ENCODE assay signal across 11 mouse cellular contexts in the genomic region with DNA sequence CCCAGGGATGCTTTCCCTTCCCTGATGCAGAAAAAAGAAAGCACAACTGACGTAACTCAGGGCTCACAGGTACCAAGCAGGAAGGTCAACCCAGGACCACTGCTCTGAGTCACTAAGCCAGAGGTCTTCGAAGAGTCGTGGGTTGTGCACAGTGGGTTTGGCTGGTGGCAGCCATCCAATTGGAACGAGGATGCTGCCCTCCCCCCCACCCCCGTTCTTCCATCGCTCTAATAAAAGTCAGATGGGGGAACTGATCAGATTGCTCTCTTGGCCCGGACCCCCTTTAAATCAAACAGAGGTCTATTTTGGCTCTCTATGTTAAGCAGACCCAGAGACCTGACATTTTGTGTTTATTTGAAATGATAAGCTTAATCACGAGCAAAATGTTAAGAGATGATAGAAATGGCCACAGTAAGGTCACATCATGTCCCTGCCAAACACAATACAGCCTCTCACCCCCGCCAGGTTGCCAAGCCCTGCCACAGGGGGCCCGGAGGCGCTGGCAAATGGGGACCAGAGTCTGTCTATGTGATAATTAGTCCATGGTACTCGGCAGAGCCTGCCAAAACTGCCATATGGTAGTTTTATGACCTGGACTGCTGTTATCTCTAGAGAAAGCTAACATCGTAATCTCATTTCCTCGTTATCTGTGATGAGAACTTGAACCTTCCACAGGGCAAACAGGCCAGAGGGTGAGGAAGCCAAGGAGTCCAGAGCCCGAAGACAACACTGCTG.
DNase-seq lines count a peak whose midpoint lies in the region; ATAC-seq and TF ChIP-seq lines count a peak whose summit lies in the region.
"Had no signal": no experiment of that assay in that cellular context is flagged by ENCODE, and none has a peak within 500 bp of the region (broad histone marks: within the 10 kb centered on the region; RNA-seq: fewer than 3 reads in every experiment).

No protein-coding gene starts in this region.

- H3K4me1 ChIP-seq in liver, postnatal 0 days (ENCODE audit: insufficient read depth) = 0 out of 2 replicates have a peak, but pooled peaks cover 2% of the 10 kb centered on the region
- H3K4me1 ChIP-seq: megakaryocyte, embryonic 14.5 days had no signal

- no peak overlapping the region for H3K4me2 ChIP-seq in liver, postnatal 0 days (ENCODE audit: low read depth, low read length)

- H3K27ac ChIP-seq in liver, postnatal 0 days (ENCODE audit: low read depth) = no peak overlapping the region
- H3K27ac ChIP-seq: stomach, postnatal 0 days had no signal

- intact Hi-C loops in left cerebral cortex, postnatal 4 days (cut with DNase I) = no loop called here

- no peaks in the 10 kb centered on the region for H3K27me3 ChIP-seq in liver, postnatal 0 days (ENCODE audit: insufficient read depth, low read length)
- H3K27me3 ChIP-seq: megakaryocyte, embryonic 14.5 days had no signal

- TF ChIP-seq EP300 in liver, postnatal 0 days (IDR thresholded peaks at IDR 0.05; ENCODE audit: low read depth) = no peak

- peak; percentile 92 for DNase-seq in left cerebral cortex, postnatal 4 days
- no peak for DNase-seq in left cerebral cortex, adult 8-10 months (ENCODE audit: low spot score in 2 of 2)
- peak; percentile 81 for DNase-seq in brain, embryonic 14.5 days (ENCODE audit: low read depth)
- peak; percentile 77 to 83 for DNase-seq in cerebellum, postnatal 36 days
- peak; percentile 48 to 61 for DNase-seq in kidney, postnatal 4 days
- no peak for DNase-seq in liver, postnatal 0 days
- DNase-seq in right cerebral cortex, postnatal 36 days (ENCODE audit: low spot score in 2 of 2) = no peak
- DNase-seq: liver had no signal

- no peak overlapping the region for H3K4me3 ChIP-seq in liver, postnatal 0 days (ENCODE audit: low read depth, low read length)
- H3K4me3 ChIP-seq: megakaryocyte, embryonic 14.5 days had no signal

- no peak for TF ChIP-seq CTCF in brain, embryonic 14.5 days (IDR thresholded peaks at IDR 0.05; ENCODE audit: borderline replicate concordance, extremely low read depth, insufficient read depth, insufficient read length)
- no peak for TF ChIP-seq CTCF in liver, postnatal 0 days (IDR thresholded peaks at IDR 0.05; ENCODE audit: low read depth)

- no peak overlapping the region for H3K9ac ChIP-seq in liver, postnatal 0 days (replicated peaks)

- no peaks in the 10 kb centered on the region for H3K36me3 ChIP-seq in liver, postnatal 0 days (replicated peaks; ENCODE audit: insufficient read depth, low read length)
- H3K36me3 ChIP-seq: G1E had no signal

- no peak for ATAC-seq in liver, postnatal 0 days

- no peaks in the 10 kb centered on the region for H3K9me3 ChIP-seq in liver, postnatal 0 days (ENCODE audit: low read length)

- TF ChIP-seq POLR2A in brain, embryonic 14.5 days (IDR thresholded peaks at IDR 0.05; ENCODE audit: borderline replicate concordance, extremely low read depth, insufficient read depth, insufficient read length, poor library complexity, severe bottlenecking) = no peak

- WGBS in liver, postnatal 0 days (ENCODE audit: insufficient replicate concordance) = 59% methylated on average over 15 of the region's 15 CpGs

Comparison
In these comparisons a context has a peak if more than half of its experiments do, and no peak if none do; other contexts are left out.
1. DNase-seq: peak in left cerebral cortex, postnatal 4 days (single experiment), brain, embryonic 14.5 days (single experiment), cerebellum, postnatal 36 days (2 of 2) and kidney, postnatal 4 days (2 of 2); none in left cerebral cortex, adult 8-10 months (0 of 2), liver, postnatal 0 days (single experiment) and right cerebral cortex, postnatal 36 days (0 of 2).